Mouse (Mus musculus) kidney, embryonic 14.5 days (tissue): ENCODE data around the gene Myh6. TPM values are rescaled to one million over a fixed set of nuclear protein-coding genes. Genes with fewer than 3 reads are reported as not detected.
A peak's percentile ranks its signal among the peaks of the same experiment; 100 is the strongest.

Experiments
- ATAC-seq: fragments of 200-750 bp; cut with Nextera tagmentation; 2 replicates; pipeline ENCODE4 v1.8.0; 2017; ENCODE audit warnings: moderate number of reproducible peaks, mild to moderate bottlenecking, moderate TSS enrichment, moderate library complexity; ENCODE audit not compliant: low FRiP score, low TSS enrichment
- H3K27ac ChIP-seq: fragments of 300-500 bp; sonication (generic); 2 replicates; pipeline ENCODE4 v1.5.1; 2014; ENCODE audit warnings: low read depth, mild to moderate bottlenecking, low read length, moderate library complexity, mixed read lengths
- H3K27me3 ChIP-seq: fragments of 300-500 bp; sonication (generic); 2 replicates; pipeline ENCODE4 v1.6.1; 2014; ENCODE audit warnings: mild to moderate bottlenecking, low read length; ENCODE audit not compliant: control insufficient read depth, insufficient read depth
- H3K36me3 ChIP-seq: fragments of 300-500 bp; sonication (generic); 2 replicates; pipeline ENCODE4 v1.6.1; 2014; ENCODE audit warnings: low read length, mixed read lengths; ENCODE audit not compliant: control insufficient read depth, insufficient read depth
- H3K4me1 ChIP-seq: fragments of 300-500 bp; sonication (generic); 2 replicates; pipeline ENCODE4 v1.6.1; 2014; ENCODE audit warnings: low read length, mixed read lengths; ENCODE audit not compliant: control insufficient read depth, insufficient read depth
- H3K4me2 ChIP-seq: fragments of 300-500 bp; sonication (generic); replicated peaks from 2 replicates; pipeline ENCODE4 v1.6.1; 2014; ENCODE audit warnings: low read depth, mild to moderate bottlenecking, low read length
- H3K4me3 ChIP-seq: fragments of 300-500 bp; sonication (generic); 2 replicates; pipeline ENCODE4 v1.5.1; 2014; ENCODE audit warnings: mild to moderate bottlenecking, low read length
- H3K9ac ChIP-seq: fragments of 300-500 bp; sonication (generic); 2 replicates; pipeline ENCODE4 v1.6.1; 2014; ENCODE audit warnings: low read depth, mild to moderate bottlenecking, low read length, moderate library complexity
- H3K9me3 ChIP-seq: fragments of 300-500 bp; sonication (generic); 2 replicates; pipeline ENCODE4 v1.6.1; 2016; ENCODE audit warnings: low read length; ENCODE audit not compliant: control insufficient read depth
- WGBS: fragments of 180-500 bp; shearing (Covaris S2); extraction: QIAGEN DNeasy Blood & Tissue Kit; methylation state at CpG from one replicate; pipeline ENCODE4 v1.1.7; 2014; 5-methylcytosine and 5-hydroxymethylcytosine counted together
- polyA plus RNA-seq: library from polyadenylated mRNA; unstranded; fragments of >200 nt; fragmentation: Nextera tagmentation; extraction: Ambion mirVana; gene quantifications from 2 replicates; pipeline ENCODE4 v1.2.1, GENCODE M21; 2014

The Myh6 gene
- 0.30 and 0.54 TPM in 2 replicates for polyA plus RNA-seq

DNA sequence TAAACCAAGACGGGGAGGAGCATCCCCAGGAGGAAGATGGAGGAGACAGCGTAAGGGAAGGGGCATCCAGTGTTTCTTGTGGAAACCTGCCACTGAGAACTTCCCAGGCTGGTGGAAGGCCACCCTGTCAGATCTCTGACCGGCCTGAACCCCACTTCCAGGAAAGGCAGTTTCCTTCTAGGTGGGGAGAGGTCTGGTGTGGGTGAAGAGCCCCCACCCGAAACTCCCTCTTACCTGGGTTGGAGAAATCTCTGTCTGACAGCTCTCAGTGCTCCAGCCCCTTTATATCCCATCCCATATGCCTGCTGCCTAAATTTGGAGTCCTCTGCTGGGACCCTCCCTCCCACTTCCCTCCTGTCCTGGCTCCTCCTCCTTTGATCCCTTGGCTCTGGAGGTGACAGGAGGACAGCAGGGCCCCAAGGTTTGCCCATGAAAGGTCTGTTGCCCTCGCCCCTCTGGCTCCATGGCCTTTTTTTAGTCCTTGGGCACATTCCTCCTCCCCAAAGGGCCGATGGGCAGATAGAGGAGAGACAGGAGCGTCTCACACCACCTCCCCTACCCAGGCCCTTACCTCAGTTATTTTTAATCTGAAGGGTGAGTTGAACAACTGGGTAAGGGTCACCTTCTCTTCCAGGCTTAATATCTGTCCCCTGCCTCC lies at the start of gene Myh6:
Myh6 (minus strand) TSS at position 608 of the 658 bp plus-strand sequence.
- H3K36me3 ChIP-seq = no peaks in the 10 kb centered on the region
- H3K9me3 ChIP-seq = no peaks in the 10 kb centered on the region
- no peak for ATAC-seq
- H3K27ac ChIP-seq = no peak within 1 kb of the TSS
- no peak within 1 kb of the TSS for H3K4me3 ChIP-seq
- no peak within 1 kb of the TSS for H3K9ac ChIP-seq
- no peaks in the 10 kb centered on the region for H3K27me3 ChIP-seq
- 67% methylated on average over 7 of the region's 7 CpGs for WGBS
- no peaks in the 10 kb centered on the region for H3K4me1 ChIP-seq
- no peak within 1 kb of the TSS for H3K4me2 ChIP-seq

DNA sequence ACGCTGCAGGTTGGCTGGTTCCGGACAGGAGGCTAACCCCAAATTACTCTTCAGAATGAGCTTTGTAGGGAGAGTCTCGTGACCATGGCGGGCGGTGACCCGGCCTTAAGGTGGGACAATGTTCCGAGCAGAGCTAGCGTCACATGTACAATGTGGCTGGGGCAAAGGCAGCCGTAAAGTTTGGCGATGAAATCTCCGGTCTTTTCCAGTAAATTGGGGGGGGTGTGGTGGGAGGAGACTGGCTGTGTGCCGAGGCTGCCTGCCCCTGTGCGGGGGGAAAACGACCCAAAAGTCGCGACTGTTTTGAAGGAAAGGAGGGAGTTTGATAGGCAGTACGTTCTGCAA lies 49.0 kb upstream of the Myh6 start:
- Histone ChIP-seq H3K4me1 (no peaks in the 10 kb centered on the region), H3K4me3 (peak overlapping the region; percentile 82), H3K27me3 (no peaks in the 10 kb centered on the region), H3K9ac (peak overlapping the region; percentile 77), H3K9me3 (no peaks in the 10 kb centered on the region), H3K27ac (peak overlapping the region; percentile 55; the same call in 1 of the 2 replicates), H3K4me2 (peak overlapping the region; percentile 61), H3K36me3 (peaks cover 15% of the 10 kb centered on the region)
- under 1% methylated on average over 17 of the region's 17 CpGs for WGBS
- peak; percentile 61; the same call in 1 of the 2 replicates for ATAC-seq

DNA sequence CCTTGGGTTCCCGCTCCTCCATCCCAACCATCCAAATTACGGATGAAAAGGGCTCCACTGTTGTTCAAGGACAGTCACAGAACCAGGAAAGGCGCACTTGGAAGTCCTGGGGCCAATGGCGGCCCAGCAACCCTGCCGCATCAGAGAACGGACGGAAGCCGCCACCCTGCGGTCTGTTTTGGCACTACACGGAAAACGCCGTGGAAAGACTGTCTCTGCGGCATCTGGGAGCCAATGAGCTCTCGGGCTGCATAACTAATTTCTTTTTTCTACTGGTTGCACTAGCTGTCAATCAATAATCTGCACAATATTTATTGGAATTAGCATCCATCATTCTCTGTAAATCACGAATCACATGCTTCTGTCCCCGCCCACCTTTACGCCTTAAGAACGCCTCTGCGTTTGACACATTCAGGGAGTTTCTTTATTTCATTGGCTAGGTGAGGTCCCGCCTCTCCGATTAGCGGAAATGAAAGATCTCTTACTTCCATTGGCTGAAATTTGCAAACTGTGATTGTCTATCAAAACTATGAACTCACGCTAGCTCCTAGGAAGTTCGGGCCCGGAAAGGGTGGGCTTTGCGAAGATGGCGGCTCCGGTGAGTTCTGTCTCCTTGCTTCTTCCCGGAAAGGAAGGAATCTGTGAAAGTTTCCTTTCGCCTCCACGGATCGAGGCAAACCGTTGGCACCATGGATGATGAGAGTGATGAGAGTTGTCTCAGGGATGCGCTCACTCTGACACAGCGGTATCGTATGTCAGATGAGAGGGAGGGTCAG lies 48.5 kb upstream of the Myh6 start, which contains the start of gene Ngdn:
Ngdn (plus strand) TSS at position 464 of the 776 bp plus-strand sequence.
- WGBS = under 1% methylated on average over 36 of the region's 36 CpGs
- H3K9ac ChIP-seq = peak within 1 kb of the TSS; percentile 77
- no peaks in the 10 kb centered on the region for H3K4me1 ChIP-seq
- H3K27me3 ChIP-seq = no peaks in the 10 kb centered on the region
- H3K36me3 ChIP-seq = peaks cover 10% of the 10 kb centered on the region
- peak within 1 kb of the TSS; percentile 92 for H3K27ac ChIP-seq
- H3K9me3 ChIP-seq = no peaks in the 10 kb centered on the region
- peak; percentile 95 for ATAC-seq
- peak within 1 kb of the TSS; percentile 74 for H3K4me2 ChIP-seq
- peak within 1 kb of the TSS; percentile 82 for H3K4me3 ChIP-seq

DNA sequence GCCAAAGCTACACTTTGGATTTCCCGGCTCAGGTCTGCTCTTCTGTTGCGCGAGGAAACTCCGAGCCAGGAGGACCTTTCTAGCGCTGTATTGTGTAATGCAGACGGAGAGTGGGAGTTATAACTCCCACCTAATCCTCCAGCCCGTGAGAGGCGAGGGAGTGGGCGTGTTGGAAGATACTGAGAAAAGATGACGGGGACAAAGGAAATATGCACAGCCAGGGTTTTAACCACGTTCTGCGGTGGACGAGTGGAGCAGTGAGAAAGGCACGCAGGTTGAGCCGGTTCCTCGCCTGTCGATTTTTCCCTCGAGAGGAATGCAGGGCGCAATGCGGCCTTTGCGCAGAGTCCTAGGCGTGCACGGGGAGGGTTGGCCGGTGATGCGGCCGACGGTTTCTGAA lies 47.9 kb upstream of the Myh6 start:
- H3K9ac ChIP-seq = peak overlapping the region; percentile 72
- H3K4me2 ChIP-seq = peak overlapping the region; percentile 74
- no peaks in the 10 kb centered on the region for H3K4me1 ChIP-seq
- peak overlapping the region; percentile 82 for H3K4me3 ChIP-seq
- peaks cover 8% of the 10 kb centered on the region for H3K36me3 ChIP-seq
- peak overlapping the region; percentile 92 for H3K27ac ChIP-seq
- no peaks in the 10 kb centered on the region for H3K9me3 ChIP-seq
- under 1% methylated on average over 27 of the region's 27 CpGs for WGBS
- H3K27me3 ChIP-seq = no peaks in the 10 kb centered on the region
- peak; percentile 61 for ATAC-seq

DNA sequence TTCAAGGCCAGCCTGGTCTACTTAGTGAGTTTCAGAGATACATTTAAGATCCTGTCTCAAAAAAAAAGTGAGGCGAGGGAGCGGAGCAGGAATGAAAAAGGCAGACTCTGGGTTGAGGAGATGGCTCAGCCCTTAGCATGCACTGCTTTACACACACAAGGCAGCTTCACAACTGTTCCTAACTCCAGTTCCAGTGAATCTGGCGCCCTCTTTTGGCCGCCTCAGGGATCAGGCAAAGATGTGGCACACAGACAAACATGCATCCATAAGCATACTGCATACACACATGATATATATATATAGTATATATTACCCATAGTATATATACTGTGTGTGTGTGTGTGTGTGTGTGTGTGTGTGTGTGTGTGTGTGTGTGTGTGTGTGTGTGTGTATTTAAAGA lies 44.4 kb upstream of the Myh6 start:
- Histone ChIP-seq H3K9me3 (no peaks in the 10 kb centered on the region), H3K27ac (no peak overlapping the region), H3K4me2 (no peak overlapping the region), H3K9ac (no peak overlapping the region), H3K27me3 (no peaks in the 10 kb centered on the region), H3K4me3 (no peak overlapping the region), H3K4me1 (no peaks in the 10 kb centered on the region), H3K36me3 (no peaks in the 10 kb centered on the region)
- 57% methylated on average over 4 of the region's 4 CpGs for WGBS
- ATAC-seq = no peak

DNA sequence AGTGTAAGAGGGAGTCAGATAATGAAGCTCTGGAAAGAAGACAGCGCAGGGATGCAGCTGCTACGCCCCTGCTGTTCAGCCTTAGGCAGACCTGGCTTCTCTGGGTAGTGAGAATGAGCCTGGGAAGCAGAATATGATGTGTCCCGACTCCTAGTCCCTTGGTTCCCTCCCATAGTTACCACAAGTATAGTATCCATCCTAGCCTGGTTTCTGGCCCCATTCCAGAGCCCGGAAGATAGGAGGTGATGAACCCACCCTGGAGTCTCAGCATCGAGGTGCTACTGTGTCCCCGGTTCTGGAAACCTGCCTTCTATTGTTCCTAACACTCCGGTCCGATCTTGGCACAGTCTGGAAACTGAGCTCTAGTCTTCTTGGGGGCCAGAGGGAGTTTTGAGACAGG lies 41.7 kb upstream of the Myh6 start:
- Histone ChIP-seq H3K27me3 (no peaks in the 10 kb centered on the region; the same call in 1 of the 2 replicates), H3K27ac (no peak overlapping the region), H3K4me1 (0 out of 2 replicates have a peak, but pooled peaks cover 8% of the 10 kb centered on the region), H3K9ac (no peak overlapping the region), H3K4me3 (no peak overlapping the region), H3K9me3 (no peaks in the 10 kb centered on the region), H3K36me3 (no peaks in the 10 kb centered on the region), H3K4me2 (no peak overlapping the region)
- no peak for ATAC-seq
- WGBS = 76% methylated on average over 8 of the region's 8 CpGs

DNA sequence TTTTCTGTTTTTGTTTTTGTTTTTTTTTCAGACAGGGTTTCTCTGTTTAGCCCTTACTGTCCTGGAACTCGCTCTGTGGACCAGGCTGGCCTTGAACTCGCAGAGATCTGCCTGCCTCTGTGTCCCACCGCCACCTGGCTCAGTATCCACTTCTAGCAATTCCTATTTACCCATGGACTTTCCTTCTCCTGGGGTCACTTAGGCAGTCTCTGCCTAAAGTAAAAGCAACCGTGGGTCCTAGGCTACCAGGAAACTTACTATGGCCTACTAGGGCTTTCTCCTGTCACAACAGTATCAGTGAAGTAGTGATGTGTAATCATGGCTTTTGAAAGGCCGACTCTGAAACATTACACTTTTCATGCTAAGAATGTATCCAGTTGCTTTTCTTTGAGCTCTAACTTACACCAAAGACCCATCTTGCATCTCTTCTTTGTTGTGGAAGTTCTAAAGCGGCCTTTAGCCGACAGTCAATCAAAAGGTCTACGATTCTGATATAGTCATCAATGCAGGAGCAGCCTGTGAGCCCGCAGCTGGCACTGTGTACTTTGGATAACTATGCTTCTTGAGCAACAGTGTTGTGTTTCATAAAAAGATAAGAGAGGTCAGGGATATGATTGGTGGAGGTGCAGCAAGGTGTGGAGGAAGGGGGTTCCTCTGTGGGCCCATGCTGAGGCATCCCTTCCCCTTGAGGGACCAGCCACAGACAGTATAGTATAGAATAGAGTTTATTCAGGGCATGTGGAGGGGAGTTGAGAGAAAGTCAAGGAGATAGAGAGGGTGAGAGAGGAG lies 40.6 kb upstream of the Myh6 start:
- no peak overlapping the region for H3K4me2 ChIP-seq
- H3K4me3 ChIP-seq = no peak overlapping the region
- H3K36me3 ChIP-seq = no peaks in the 10 kb centered on the region
- H3K4me1 ChIP-seq = peaks cover 11% of the 10 kb centered on the region; the same call in 1 of the 2 replicates
- H3K9ac ChIP-seq = no peak overlapping the region
- H3K9me3 ChIP-seq = no peaks in the 10 kb centered on the region
- no peak for ATAC-seq
- no peaks in the 10 kb centered on the region; the same call in 1 of the 2 replicates for H3K27me3 ChIP-seq
- 90% methylated on average over 9 of the region's 9 CpGs for WGBS
- no peak overlapping the region for H3K27ac ChIP-seq

DNA sequence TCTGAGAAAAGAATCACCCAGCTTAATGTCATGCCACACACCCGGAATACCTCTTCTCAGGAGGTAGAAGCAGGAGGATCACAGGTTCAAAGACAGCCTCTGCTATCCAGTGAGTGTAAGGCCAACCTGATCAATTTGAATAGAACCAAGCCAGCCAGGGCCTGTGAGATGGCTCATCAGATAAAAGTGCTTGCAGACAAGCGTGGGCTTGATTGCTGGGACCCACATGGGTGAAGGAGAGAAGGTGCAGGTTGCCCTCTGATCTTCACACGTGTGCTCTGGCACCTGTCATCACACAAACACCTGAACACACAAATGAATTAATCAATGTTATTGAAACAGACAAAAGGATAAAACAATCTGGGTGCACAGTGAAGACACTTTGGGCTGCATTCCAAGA lies 39.8 kb upstream of the Myh6 start:
- ATAC-seq = no peak

More for the DNA sequence above, 39.8 kb upstream of the Myh6 start:
- Histone ChIP-seq H3K9me3 (no peaks in the 10 kb centered on the region), H3K4me2 (no peak overlapping the region), H3K27ac (no peak overlapping the region), H3K27me3 (no peaks in the 10 kb centered on the region; the same call in 1 of the 2 replicates), H3K9ac (no peak overlapping the region), H3K36me3 (no peaks in the 10 kb centered on the region), H3K4me1 (peaks cover 11% of the 10 kb centered on the region; the same call in 1 of the 2 replicates), H3K4me3 (no peak overlapping the region)
- WGBS = 72% methylated on average over 3 of the region's 3 CpGs
